Mouse (Mus musculus): Measurements from ENCODE around the gene Tuba1c. TPM values are rescaled to one million over a fixed set of nuclear protein-coding genes. Genes with fewer than 3 reads are reported as not detected.

Tuba1c gene
- polyA plus RNA-seq, 1 experiment from 2014 or later: 79.3 TPM

DNA sequence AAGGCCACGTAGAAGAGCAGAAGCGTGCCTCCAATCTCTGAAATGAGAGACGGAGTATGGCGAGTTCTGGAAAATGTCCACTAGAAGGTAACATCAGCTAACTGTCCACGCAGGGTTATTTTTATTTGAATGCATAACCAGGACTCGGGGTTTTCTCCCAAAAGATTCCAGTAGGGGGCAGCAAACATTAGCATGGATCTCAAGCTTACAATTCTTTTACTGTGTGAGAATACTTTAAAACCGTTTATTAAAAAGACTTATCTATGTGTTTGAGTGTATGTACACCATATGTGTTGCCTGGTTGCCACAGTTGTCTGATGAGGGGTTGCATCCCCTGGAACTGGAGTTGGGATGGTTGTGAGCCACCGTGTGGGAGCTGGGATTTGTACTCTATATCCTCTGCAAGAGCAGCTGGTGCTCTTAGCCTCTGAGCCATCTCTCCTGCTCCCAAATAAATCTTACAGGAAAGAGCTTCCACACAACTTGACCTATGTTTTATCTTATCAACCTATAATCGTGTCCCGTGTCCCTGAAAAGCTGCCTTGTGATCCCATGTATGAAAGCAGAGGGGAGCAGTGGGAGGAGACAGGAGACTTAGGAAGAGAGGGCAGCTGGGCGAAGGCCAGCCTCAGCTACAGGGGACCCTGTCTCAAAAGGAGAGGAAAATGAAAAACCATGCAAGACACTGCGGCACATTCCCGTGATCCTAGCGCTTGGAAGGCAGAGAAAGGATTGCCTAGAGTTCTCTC is 29.0 kb upstream of the Tuba1c start:
- Histone ChIP-seq H3K27me3 (peaks cover 11% of the 10 kb centered on the region), H3K9ac (replicated peaks) (peak overlapping the region; percentile 41; the same call in 1 of the 2 replicates), H3K4me1 (peaks cover 22% of the 10 kb centered on the region), H3K4me3 (no peak overlapping the region), H3K36me3 (no peaks in the 10 kb centered on the region), H3K4me2 (replicated peaks) (peak overlapping the region; percentile 42), H3K9me3 (no peaks in the 10 kb centered on the region), H3K27ac (replicated peaks) (0 out of 2 replicates have a peak overlapping the region, but pooled peaks have one; percentile 22)
- no peak for ATAC-seq (ENCODE audit: low FRiP score, low read depth)
- WGBS: 39% methylated on average over 14 of the region's 14 CpGs

GRCm38 (mm10) chr15:99001451-99001931 is 28.2 kb upstream of the Tuba1c start:
- 19% methylated on average over 17 of the region's 17 CpGs for WGBS
- no peaks in the 10 kb centered on the region for H3K9me3 ChIP-seq
- peak overlapping the region; percentile 42 for H3K4me2 ChIP-seq (replicated peaks)
- peaks cover 22% of the 10 kb centered on the region for H3K4me1 ChIP-seq
- 0 out of 2 replicates have a peak overlapping the region, but pooled peaks have one; percentile 9 for H3K4me3 ChIP-seq
- H3K9ac ChIP-seq (replicated peaks): peak overlapping the region; percentile 41; the same call in 1 of the 2 replicates
- H3K27ac ChIP-seq (replicated peaks): no peak overlapping the region
- ATAC-seq (ENCODE audit: low FRiP score, low read depth): peak; percentile 58; the same call in 1 of the 2 replicates
- peaks cover 11% of the 10 kb centered on the region for H3K27me3 ChIP-seq
- H3K36me3 ChIP-seq: no peaks in the 10 kb centered on the region

- Histone ChIP-seq H3K4me3 (no peak overlapping the region), H3K9me3 (no peaks in the 10 kb centered on the region), H3K4me2 (replicated peaks) (no peak overlapping the region), H3K9ac (replicated peaks) (no peak overlapping the region), H3K27me3 (peaks cover 11% of the 10 kb centered on the region), H3K4me1 (peaks cover 13% of the 10 kb centered on the region), H3K36me3 (no peaks in the 10 kb centered on the region), H3K27ac (replicated peaks) (no peak overlapping the region)
- ATAC-seq (ENCODE audit: low FRiP score, low read depth): no peak
- 94% methylated on average over 5 of the region's 5 CpGs for WGBS
Measured at GRCm38 (mm10) chr15:99003600-99003999, 26.1 kb upstream of the Tuba1c start.

- Histone ChIP-seq H3K27me3 (no peaks in the 10 kb centered on the region), H3K4me1 (no peaks in the 10 kb centered on the region), H3K9me3 (no peaks in the 10 kb centered on the region), H3K9ac (replicated peaks) (no peak overlapping the region), H3K4me3 (no peak overlapping the region), H3K27ac (replicated peaks) (no peak overlapping the region), H3K36me3 (no peaks in the 10 kb centered on the region), H3K4me2 (replicated peaks) (no peak overlapping the region)
- ATAC-seq (ENCODE audit: low FRiP score, low read depth): no peak
- WGBS: 78% methylated on average over 6 of the region's 6 CpGs
Measured at GRCm38 (mm10) chr15:99008801-99009241, 20.9 kb upstream of the Tuba1c start.

GRCm38 (mm10) chr15:99010896-99011295 is 18.8 kb upstream of the Tuba1c start:
- Histone ChIP-seq H3K4me2 (replicated peaks) (no peak overlapping the region), H3K4me3 (no peak overlapping the region), H3K27ac (replicated peaks) (no peak overlapping the region), H3K9me3 (no peaks in the 10 kb centered on the region), H3K36me3 (no peaks in the 10 kb centered on the region), H3K4me1 (no peaks in the 10 kb centered on the region), H3K27me3 (no peaks in the 10 kb centered on the region), H3K9ac (replicated peaks) (no peak overlapping the region)
- ATAC-seq (ENCODE audit: low FRiP score, low read depth): no peak
- WGBS: 79% methylated on average over 1 of the region's 2 CpGs

- no peak overlapping the region for H3K4me3 ChIP-seq
- no peaks in the 10 kb centered on the region for H3K4me1 ChIP-seq
- WGBS: 80% methylated on average over 3 of the region's 3 CpGs
- no peak overlapping the region for H3K9ac ChIP-seq (replicated peaks)
- no peaks in the 10 kb centered on the region for H3K36me3 ChIP-seq
- H3K27ac ChIP-seq (replicated peaks): no peak overlapping the region
- H3K27me3 ChIP-seq: no peaks in the 10 kb centered on the region
- ATAC-seq (ENCODE audit: low FRiP score, low read depth): no peak
- H3K4me2 ChIP-seq (replicated peaks): no peak overlapping the region
- no peaks in the 10 kb centered on the region for H3K9me3 ChIP-seq
Measured at GRCm38 (mm10) chr15:99011946-99012345, 17.7 kb upstream of the Tuba1c start.

DNA sequence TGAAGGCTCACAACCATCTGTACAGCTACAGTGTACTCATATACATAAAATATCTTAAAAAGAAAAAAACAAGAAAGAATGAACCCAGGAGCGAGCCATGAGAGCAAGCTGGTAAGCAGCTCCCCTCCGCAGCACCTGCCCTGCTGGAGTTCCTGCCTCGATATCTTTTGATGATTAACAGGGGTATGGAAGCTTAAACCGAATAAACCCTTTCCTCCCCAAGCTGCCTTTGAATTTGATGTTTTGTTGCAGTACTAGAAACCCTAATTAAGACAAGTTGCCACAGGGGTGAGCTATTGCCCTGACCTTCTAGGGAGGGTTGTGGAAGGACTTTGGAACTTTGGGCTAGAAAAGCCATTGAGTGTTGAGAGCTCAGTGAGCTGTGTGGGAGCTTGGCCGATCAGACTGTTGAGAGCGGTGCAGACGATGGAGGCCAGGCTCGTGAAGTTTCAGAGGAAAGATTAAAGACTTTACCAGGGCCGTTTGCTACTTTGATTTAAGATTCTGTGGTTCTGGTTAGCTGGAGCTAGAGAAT is 15.1 kb upstream of the Tuba1c start:
- H3K27ac ChIP-seq (replicated peaks): no peak overlapping the region
- 78% methylated on average over 9 of the region's 9 CpGs for WGBS
- no peaks in the 10 kb centered on the region for H3K9me3 ChIP-seq
- H3K27me3 ChIP-seq: 0 out of 2 replicates have a peak, but pooled peaks cover 5% of the 10 kb centered on the region
- H3K4me3 ChIP-seq: no peak overlapping the region
- ATAC-seq (ENCODE audit: low FRiP score, low read depth): no peak
- H3K4me2 ChIP-seq (replicated peaks): no peak overlapping the region
- H3K9ac ChIP-seq (replicated peaks): no peak overlapping the region
- no peaks in the 10 kb centered on the region for H3K36me3 ChIP-seq
- H3K4me1 ChIP-seq: 0 out of 2 replicates have a peak, but pooled peaks cover 7% of the 10 kb centered on the region

GRCm38 (mm10) chr15:99017355-99017761 is 12.3 kb upstream of the Tuba1c start:
- Histone ChIP-seq H3K4me1 (0 out of 2 replicates have a peak, but pooled peaks cover 7% of the 10 kb centered on the region), H3K4me2 (replicated peaks) (no peak overlapping the region)

GRCm38 (mm10) chr15:99017986-99018385 is 11.7 kb upstream of the Tuba1c start:
- Histone ChIP-seq H3K9me3 (no peaks in the 10 kb centered on the region; the same call in 1 of the 2 replicates), H3K4me1 (0 out of 2 replicates have a peak, but pooled peaks cover 7% of the 10 kb centered on the region), H3K9ac (replicated peaks) (no peak overlapping the region), H3K4me3 (no peak overlapping the region), H3K27me3 (0 out of 2 replicates have a peak, but pooled peaks cover 5% of the 10 kb centered on the region), H3K4me2 (replicated peaks) (no peak overlapping the region), H3K27ac (replicated peaks) (no peak overlapping the region), H3K36me3 (no peaks in the 10 kb centered on the region)
- 60% methylated on average over 9 of the region's 9 CpGs for WGBS
- ATAC-seq (ENCODE audit: low FRiP score, low read depth): no peak

More at GRCm38 (mm10) chr15:99017355-99017761, 12.3 kb upstream of the Tuba1c start:
- 81% methylated on average over 8 of the region's 8 CpGs for WGBS
- Histone ChIP-seq H3K27ac (replicated peaks) (peak overlapping the region; percentile 30; the same call in 1 of the 2 replicates), H3K9ac (replicated peaks) (no peak overlapping the region), H3K4me3 (no peak overlapping the region), H3K36me3 (no peaks in the 10 kb centered on the region), H3K9me3 (no peaks in the 10 kb centered on the region; the same call in 1 of the 2 replicates), H3K27me3 (0 out of 2 replicates have a peak, but pooled peaks cover 5% of the 10 kb centered on the region)
- ATAC-seq (ENCODE audit: low FRiP score, low read depth): no peak

- Histone ChIP-seq H3K27me3 (0 out of 2 replicates have a peak, but pooled peaks cover 5% of the 10 kb centered on the region), H3K4me3 (no peak overlapping the region), H3K9me3 (no peaks in the 10 kb centered on the region; the same call in 1 of the 2 replicates), H3K36me3 (no peaks in the 10 kb centered on the region), H3K4me2 (replicated peaks) (no peak overlapping the region), H3K4me1 (0 out of 2 replicates have a peak, but pooled peaks cover 7% of the 10 kb centered on the region), H3K9ac (replicated peaks) (no peak overlapping the region), H3K27ac (replicated peaks) (no peak overlapping the region)
- no peak for ATAC-seq (ENCODE audit: low FRiP score, low read depth)
- 86% methylated on average over 4 of the region's 4 CpGs for WGBS
Measured at GRCm38 (mm10) chr15:99018630-99019029, 11.1 kb upstream of the Tuba1c start.

GRCm38 (mm10) chr15:99019436-99019835 is 10.3 kb upstream of the Tuba1c start:
- ATAC-seq (ENCODE audit: low FRiP score, low read depth): no peak
- Histone ChIP-seq H3K27ac (replicated peaks) (no peak overlapping the region), H3K4me2 (replicated peaks) (no peak overlapping the region), H3K4me1 (0 out of 2 replicates have a peak, but pooled peaks cover 7% of the 10 kb centered on the region), H3K36me3 (no peaks in the 10 kb centered on the region), H3K27me3 (0 out of 2 replicates have a peak, but pooled peaks cover 5% of the 10 kb centered on the region), H3K9me3 (no peaks in the 10 kb centered on the region; the same call in 1 of the 2 replicates), H3K4me3 (no peak overlapping the region), H3K9ac (replicated peaks) (no peak overlapping the region)
- WGBS: 59% methylated on average over 8 of the region's 8 CpGs

GRCm38 (mm10) chr15:99020171-99020570 is 9.5 kb upstream of the Tuba1c start:
- Histone ChIP-seq H3K27me3 (0 out of 2 replicates have a peak, but pooled peaks cover 5% of the 10 kb centered on the region), H3K36me3 (no peaks in the 10 kb centered on the region), H3K4me3 (no peak overlapping the region), H3K27ac (replicated peaks) (no peak overlapping the region), H3K4me2 (replicated peaks) (no peak overlapping the region), H3K4me1 (0 out of 2 replicates have a peak, but pooled peaks cover 7% of the 10 kb centered on the region), H3K9ac (replicated peaks) (no peak overlapping the region), H3K9me3 (no peaks in the 10 kb centered on the region; the same call in 1 of the 2 replicates)
- WGBS: 91% methylated on average over 4 of the region's 4 CpGs
- no peak for ATAC-seq (ENCODE audit: low FRiP score, low read depth)

Measured in midbrain, embryonic 12.5 days (tissue).